Mouse (Mus musculus) R1 (cell line): Measurements from ENCODE around the gene Chd4.
A peak's percentile ranks its signal among the peaks of the same experiment; 100 is the strongest.

Source experiments
- DNase-seq: peaks from one replicate; pipeline ENCODE4 v3.0.0-alpha.2; 2018; ENCODE audit warnings: low read depth, low spot score

The Chd4 gene

GRCm38 (mm10) chr6:125090341-125091085 lies 5.3 kb upstream of the Chd4 start:
- peak; percentile 95 for DNase-seq

GRCm38 (mm10) chr6:125092372-125092771 lies 3.4 kb upstream of the Chd4 start:
- DNase-seq, result peak; percentile 49

GRCm38 (mm10) chr6:125094843-125095242 lies 938 bp upstream of the Chd4 start:
- DNase-seq, result no peak

GRCm38 (mm10) chr6:125096279-125096596 lies 457 bp downstream of the Chd4 start:
- no peak for DNase-seq

- peak; percentile 37 for DNase-seq
Measured at GRCm38 (mm10) chr6:125096597-125097345, 990 bp downstream of the Chd4 start.

GRCm38 (mm10) chr6:125097346-125097689 lies 1.5 kb downstream of the Chd4 start:
- peak; percentile 28 for DNase-seq

- DNase-seq, result no peak
Measured at GRCm38 (mm10) chr6:125097951-125098350, 2.2 kb downstream of the Chd4 start.

- no peak for DNase-seq
Measured at GRCm38 (mm10) chr6:125098513-125098912, 2.7 kb downstream of the Chd4 start.

GRCm38 (mm10) chr6:125099421-125099971 lies 3.7 kb downstream of the Chd4 start:
- no peak for DNase-seq

GRCm38 (mm10) chr6:125101444-125101843 lies 5.7 kb downstream of the Chd4 start:
- DNase-seq, result no peak

- DNase-seq, result no peak
Measured at GRCm38 (mm10) chr6:125104223-125104622, 8.4 kb downstream of the Chd4 start.

- DNase-seq, result peak; percentile 74
Measured at GRCm38 (mm10) chr6:125107705-125108104, 11.9 kb downstream of the Chd4 start.

- peak; percentile 55 for DNase-seq
Measured at GRCm38 (mm10) chr6:125109371-125109770, 13.6 kb downstream of the Chd4 start.

- DNase-seq, result peak; percentile 81
Measured at GRCm38 (mm10) chr6:125110927-125111326, 15.1 kb downstream of the Chd4 start.

- no peak for DNase-seq
Measured at GRCm38 (mm10) chr6:125112553-125112952, 16.8 kb downstream of the Chd4 start.

- no peak for DNase-seq
Measured at GRCm38 (mm10) chr6:125119387-125119786, 23.6 kb downstream of the Chd4 start.

- no peak for DNase-seq
Measured at GRCm38 (mm10) chr6:125128724-125129123, 32.9 kb downstream of the Chd4 start.

GRCm38 (mm10) chr6:125129710-125130402 lies 34.1 kb downstream of the Chd4 start:
- DNase-seq, result peak; percentile 55

GRCm38 (mm10) chr6:125131302-125132156 lies 35.7 kb downstream of the Chd4 start, which contains the start of gene Nop2:
Gene Nop2, plus strand, starts transcription at chr6:125131909.
- DNase-seq, result peak; percentile 97

- no peak for DNase-seq
Measured at GRCm38 (mm10) chr6:125132470-125132869, 36.7 kb downstream of the Chd4 start.

GRCm38 (mm10) chr6:125137002-125137671 lies 41.4 kb downstream of the Chd4 start:
- peak; percentile 87 for DNase-seq
